Mouse (Mus musculus) C2C12 (cell line): ENCODE results near the gene Lrmda. TPM values are rescaled to one million over a fixed set of nuclear protein-coding genes. Genes with fewer than 3 reads are reported as not detected.
A peak's percentile ranks its signal among the peaks of the same experiment; 100 is the strongest.

Experiments used
- H3K27me3 ChIP-seq: one replicate; pipeline ENCODE4 v1.6.1; 2011; ENCODE audit not compliant: control insufficient read depth, insufficient read depth, insufficient read length
- H3K36me3 ChIP-seq: one replicate; pipeline ENCODE4 v1.6.1; 2011; ENCODE audit not compliant: control insufficient read depth, insufficient read depth
- H3K4me3 ChIP-seq: one replicate; pipeline ENCODE4 v1.5.1; 2011; ENCODE audit warnings: mild to moderate bottlenecking, control low read depth; ENCODE audit not compliant: poor library complexity, insufficient read depth, severe bottlenecking
- H3K79me2 ChIP-seq: one replicate; pipeline ENCODE4 v1.6.1; 2011; ENCODE audit not compliant: control insufficient read depth, insufficient read depth
- H3K79me3 ChIP-seq: one replicate; pipeline ENCODE4 v1.6.1; 2011; ENCODE audit warnings: low read depth, control low read depth
- H3ac ChIP-seq: one replicate; pipeline ENCODE3; 2011; ENCODE audit warnings: low read depth; ENCODE audit not compliant: control insufficient read depth, insufficient read length
- CEBPB ChIP-seq: IDR thresholded peaks from one replicate; pipeline ENCODE4 v1.6.1; 2011; ENCODE audit warnings: low read depth, mild to moderate bottlenecking, control low read depth, moderate library complexity
- CTCF ChIP-seq: IDR thresholded peaks from one replicate; pipeline ENCODE4 v1.5.1; 2011; ENCODE audit not compliant: control insufficient read depth, insufficient read depth, insufficient read length
- FOSL1 ChIP-seq: IDR thresholded peaks from one replicate; pipeline ENCODE4 v1.8.0; 2011; ENCODE audit warnings: mild to moderate bottlenecking, low read length; ENCODE audit not compliant: poor library complexity, insufficient read depth, severe bottlenecking
- MAX ChIP-seq: IDR thresholded peaks from one replicate; pipeline ENCODE4 v1.6.1; 2011; ENCODE audit warnings: mild to moderate bottlenecking, control low read depth
- MYOD1 ChIP-seq: IDR thresholded peaks from one replicate; pipeline ENCODE4 v1.6.1; 2011; ENCODE audit warnings: low read depth; ENCODE audit not compliant: control insufficient read depth, insufficient read length
- MYOG ChIP-seq: IDR thresholded peaks from one replicate; pipeline ENCODE4 v1.6.1; 2011; ENCODE audit not compliant: control insufficient read depth, insufficient read length; ENCODE audit errors: extremely low read depth
- USF1 ChIP-seq: IDR thresholded peaks from one replicate; pipeline ENCODE4 v1.6.1; 2011; ENCODE audit warnings: low read depth, mild to moderate bottlenecking, control low read depth, moderate library complexity
- polyA plus RNA-seq: library from polyadenylated mRNA; unstranded; fragments of >200 nt; fragmentation: generic; extraction: Trizol; gene quantifications from one replicate; pipeline ENCODE4 v1.2.1, GENCODE M21; 2012; ENCODE audit warnings: missing spikeins

Gene Lrmda
- polyA plus RNA-seq, 1 experiment, result not detected

GRCm38 (mm10) chr14:22651131-22651952, 631.8 kb downstream of the Lrmda start:
- H3K79me2 ChIP-seq, result no peaks in the 10 kb centered on the region
- H3K27me3 ChIP-seq, result no peaks in the 10 kb centered on the region
- H3K36me3 ChIP-seq, result no peaks in the 10 kb centered on the region
- TF ChIP-seq MYOD1 (peak; percentile 88), MAX (no peak)
- H3K4me3 ChIP-seq, result no peak overlapping the region
- no peak overlapping the region for H3ac ChIP-seq
- no peaks in the 10 kb centered on the region for H3K79me3 ChIP-seq

- Histone ChIP-seq H3K79me3 (no peaks in the 10 kb centered on the region), H3K4me3 (no peak overlapping the region)
- TF ChIP-seq MYOD1 (no peak), FOSL1 (no peak), MYOG (no peak), CTCF (no peak), MAX (no peak), USF1 (no peak), CEBPB (no peak)
Observed at GRCm38 (mm10) chr14:22662496-22662895, 643.0 kb downstream of the Lrmda start.

DNA sequence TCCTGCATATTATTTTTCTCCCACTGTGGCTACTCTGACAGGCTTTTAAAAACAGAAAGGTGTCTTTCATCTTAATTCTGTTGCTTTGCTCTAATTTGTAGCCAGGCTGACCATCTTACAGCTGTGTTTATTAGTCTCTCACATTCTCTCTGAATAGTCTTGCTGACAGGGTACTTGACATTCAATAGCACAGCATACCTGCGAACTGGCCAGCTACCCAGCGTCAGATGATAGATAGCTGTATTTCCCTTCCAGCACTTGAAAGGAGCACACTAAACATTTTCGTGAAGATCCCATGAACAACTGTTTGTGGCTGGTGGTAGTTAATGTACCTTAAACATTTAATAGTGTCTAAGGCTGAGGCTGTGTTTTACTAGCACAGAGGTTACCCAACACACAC, 646.9 kb downstream of the Lrmda start:
- no peaks in the 10 kb centered on the region for H3K79me2 ChIP-seq
- TF ChIP-seq FOSL1, result no peak
- no peak for TF ChIP-seq MYOD1
- no peak for TF ChIP-seq CTCF
- TF ChIP-seq MYOG, result no peak
- no peak for TF ChIP-seq CEBPB
- no peak for TF ChIP-seq MAX
- no peak for TF ChIP-seq USF1
- H3K27me3 ChIP-seq, result no peaks in the 10 kb centered on the region
- H3ac ChIP-seq, result no peak overlapping the region
- no peaks in the 10 kb centered on the region for H3K79me3 ChIP-seq
- H3K36me3 ChIP-seq, result no peaks in the 10 kb centered on the region
- no peak overlapping the region for H3K4me3 ChIP-seq

More at GRCm38 (mm10) chr14:22662496-22662895, 643.0 kb downstream of the Lrmda start:
- no peaks in the 10 kb centered on the region for H3K79me2 ChIP-seq
- H3K36me3 ChIP-seq, result no peaks in the 10 kb centered on the region
- H3ac ChIP-seq, result no peak overlapping the region
- no peaks in the 10 kb centered on the region for H3K27me3 ChIP-seq

DNA sequence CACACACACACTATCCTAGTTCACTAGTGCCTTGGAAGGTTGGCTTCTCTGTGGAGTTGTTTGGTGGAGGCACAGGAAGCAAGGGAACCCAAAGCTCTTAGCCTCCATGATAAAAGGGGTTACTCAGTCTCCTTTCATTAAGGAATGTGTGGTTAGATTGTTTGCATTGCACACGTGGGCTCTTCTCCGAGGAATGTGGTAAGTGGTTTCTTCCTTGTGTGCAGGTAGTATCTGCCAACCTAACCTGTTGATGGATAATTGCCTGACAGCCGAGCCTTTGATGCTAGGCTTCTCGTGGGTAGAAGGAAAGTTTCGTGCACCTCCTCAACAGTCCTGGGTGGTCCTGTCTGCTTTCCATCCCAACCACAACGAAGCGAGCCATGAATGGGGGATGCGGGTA, 648.8 kb downstream of the Lrmda start:
- Histone ChIP-seq H3K27me3 (no peaks in the 10 kb centered on the region), H3K4me3 (no peak overlapping the region), H3ac (no peak overlapping the region), H3K79me2 (no peaks in the 10 kb centered on the region), H3K79me3 (no peaks in the 10 kb centered on the region), H3K36me3 (no peaks in the 10 kb centered on the region)
- no peak for TF ChIP-seq MAX
- TF ChIP-seq MYOD1, result no peak
- no peak for TF ChIP-seq CTCF
- no peak for TF ChIP-seq CEBPB
- no peak for TF ChIP-seq FOSL1
- TF ChIP-seq MYOG, result no peak
- no peak for TF ChIP-seq USF1

DNA sequence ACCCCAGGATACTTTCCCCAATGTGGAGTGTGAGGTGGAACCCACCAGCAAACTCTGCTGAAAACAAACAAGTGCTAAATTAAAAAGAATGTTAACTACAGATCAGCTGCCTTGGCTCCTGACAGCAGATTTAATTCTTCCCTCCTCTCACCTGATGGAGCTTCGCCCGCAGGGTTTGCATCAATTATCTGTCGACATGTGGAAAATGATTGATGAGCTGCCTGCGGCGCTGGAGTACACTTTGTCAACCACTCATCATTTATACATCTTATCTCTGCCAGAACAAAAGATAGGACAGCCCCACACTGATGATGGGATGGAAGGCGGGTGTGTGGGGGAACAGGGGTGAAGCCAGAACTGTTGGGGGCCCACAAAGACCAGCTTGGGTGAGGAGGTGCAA, 649.2 kb downstream of the Lrmda start:
- no peaks in the 10 kb centered on the region for H3K79me2 ChIP-seq
- no peaks in the 10 kb centered on the region for H3K27me3 ChIP-seq
- H3K79me3 ChIP-seq, result no peaks in the 10 kb centered on the region
- no peaks in the 10 kb centered on the region for H3K36me3 ChIP-seq
- no peak for TF ChIP-seq MAX
- no peak for TF ChIP-seq MYOG
- TF ChIP-seq CEBPB, result no peak
- TF ChIP-seq FOSL1, result no peak
- TF ChIP-seq CTCF, result no peak
- TF ChIP-seq MYOD1, result no peak
- TF ChIP-seq USF1, result no peak
- no peak overlapping the region for H3ac ChIP-seq
- H3K4me3 ChIP-seq, result no peak overlapping the region

DNA sequence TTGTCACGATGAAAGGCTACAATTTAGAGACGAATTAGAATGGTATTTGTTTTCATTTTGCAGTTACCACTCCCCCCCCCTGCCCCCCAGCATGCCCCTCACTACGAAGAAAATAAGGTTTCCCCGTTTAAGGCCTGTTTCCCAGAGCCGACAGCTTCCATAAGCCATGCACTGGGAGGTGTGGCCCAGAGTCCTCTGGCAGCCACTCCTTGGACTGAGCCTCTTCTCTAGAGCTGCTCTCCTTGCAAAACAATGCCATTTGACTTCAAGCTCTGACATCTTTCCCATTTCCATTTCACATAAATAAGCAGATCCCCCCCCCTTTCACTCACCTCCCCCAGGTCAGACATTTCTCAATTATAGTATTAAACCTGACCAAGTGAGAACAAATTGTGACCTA, 654.1 kb downstream of the Lrmda start:
- H3K79me2 ChIP-seq, result no peaks in the 10 kb centered on the region
- no peaks in the 10 kb centered on the region for H3K36me3 ChIP-seq
- no peak overlapping the region for H3ac ChIP-seq
- H3K4me3 ChIP-seq, result no peak overlapping the region
- H3K79me3 ChIP-seq, result no peaks in the 10 kb centered on the region
- TF ChIP-seq MYOD1, result no peak
- H3K27me3 ChIP-seq, result no peaks in the 10 kb centered on the region
